Mouse (Mus musculus): ENCODE measurements around the gene Abca12.

The Abca12 gene

GRCm38 (mm10) chr1:71338548-71339340, 76.0 kb downstream of the Abca12 start:
- no peak for DNase-seq (ENCODE audit: low spot score in 2 of 2)

- DNase-seq (ENCODE audit: low spot score in 2 of 2): no peak
Measured at GRCm38 (mm10) chr1:71330349-71330748, 84.4 kb downstream of the Abca12 start.

GRCm38 (mm10) chr1:71312171-71312570, 102.5 kb downstream of the Abca12 start:
- DNase-seq (ENCODE audit: low spot score in 2 of 2): no peak

GRCm38 (mm10) chr1:71310614-71311013, 104.1 kb downstream of the Abca12 start:
- no peak for DNase-seq (ENCODE audit: low spot score in 2 of 2)

GRCm38 (mm10) chr1:71307362-71307761, 107.3 kb downstream of the Abca12 start:
- no peak for DNase-seq (ENCODE audit: low spot score in 2 of 2)

- no peak for DNase-seq (ENCODE audit: low spot score in 2 of 2)
Measured at GRCm38 (mm10) chr1:71306196-71306595, 108.5 kb downstream of the Abca12 start.

- DNase-seq (ENCODE audit: low spot score in 2 of 2): no peak
Measured at GRCm38 (mm10) chr1:71304588-71304987, 110.1 kb downstream of the Abca12 start.

- no peak for DNase-seq (ENCODE audit: low spot score in 2 of 2)
Measured at GRCm38 (mm10) chr1:71297021-71297420, 117.7 kb downstream of the Abca12 start.

- DNase-seq (ENCODE audit: low spot score in 2 of 2): no peak
Measured at GRCm38 (mm10) chr1:71296585-71296984, 118.1 kb downstream of the Abca12 start.

- no peak for DNase-seq (ENCODE audit: low spot score in 2 of 2)
Measured at GRCm38 (mm10) chr1:71291917-71292316, 122.8 kb downstream of the Abca12 start.

GRCm38 (mm10) chr1:71289511-71289910, 125.2 kb downstream of the Abca12 start:
- DNase-seq (ENCODE audit: low spot score in 2 of 2): peak in 1 of 2 experiments; percentile 36

GRCm38 (mm10) chr1:71276940-71277339, 137.8 kb downstream of the Abca12 start:
- no peak for DNase-seq (ENCODE audit: low spot score in 2 of 2)

GRCm38 (mm10) chr1:71272550-71272949, 142.2 kb downstream of the Abca12 start:
- DNase-seq (ENCODE audit: low spot score in 2 of 2): peak in 1 of 2 experiments; percentile 11

GRCm38 (mm10) chr1:71272077-71272476, 142.6 kb downstream of the Abca12 start:
- peak in 1 of 2 experiments; percentile 12 for DNase-seq (ENCODE audit: low spot score in 2 of 2)

GRCm38 (mm10) chr1:71270083-71270482, 144.6 kb downstream of the Abca12 start:
- DNase-seq (ENCODE audit: low spot score in 2 of 2): no peak

- no peak for DNase-seq (ENCODE audit: low spot score in 2 of 2)
Measured at GRCm38 (mm10) chr1:71266630-71267029, 148.1 kb downstream of the Abca12 start.

- DNase-seq (ENCODE audit: low spot score in 2 of 2): no peak
Measured at GRCm38 (mm10) chr1:71263532-71263931, 151.2 kb downstream of the Abca12 start.

- DNase-seq (ENCODE audit: low spot score in 2 of 2): no peak
Measured at GRCm38 (mm10) chr1:71244647-71245046, 170.1 kb downstream of the Abca12 start.

GRCm38 (mm10) chr1:71241396-71241795, 173.3 kb downstream of the Abca12 start:
- no peak for DNase-seq (ENCODE audit: low spot score in 2 of 2)

GRCm38 (mm10) chr1:71239586-71239985, 175.1 kb downstream of the Abca12 start:
- no peak for DNase-seq (ENCODE audit: low spot score in 2 of 2)

- DNase-seq (ENCODE audit: low spot score in 2 of 2): no peak
Measured at GRCm38 (mm10) chr1:71235335-71235734, 179.4 kb downstream of the Abca12 start.

- no peak for DNase-seq (ENCODE audit: low spot score in 2 of 2)
Measured at GRCm38 (mm10) chr1:71231211-71231610, 183.5 kb downstream of the Abca12 start.

GRCm38 (mm10) chr1:71203581-71203980, 211.1 kb downstream of the Abca12 start:
- no peak for DNase-seq (ENCODE audit: low spot score in 2 of 2)

GRCm38 (mm10) chr1:71196191-71196590, 218.5 kb downstream of the Abca12 start:
- DNase-seq (ENCODE audit: low spot score in 2 of 2): no peak
